Mouse (Mus musculus) frontal cortex, postnatal 10 days (tissue): Measurements from ENCODE around the gene Dnm3.

ENCODE experiments used
- DNase-seq, 2 experiments: peaks; one replicate each; pipeline ENCODE4 v3.0.0; 2022; ENCODE audit warnings: low spot score in 2 of 2, mixed read lengths in 1 of 2

Dnm3 gene

DNA sequence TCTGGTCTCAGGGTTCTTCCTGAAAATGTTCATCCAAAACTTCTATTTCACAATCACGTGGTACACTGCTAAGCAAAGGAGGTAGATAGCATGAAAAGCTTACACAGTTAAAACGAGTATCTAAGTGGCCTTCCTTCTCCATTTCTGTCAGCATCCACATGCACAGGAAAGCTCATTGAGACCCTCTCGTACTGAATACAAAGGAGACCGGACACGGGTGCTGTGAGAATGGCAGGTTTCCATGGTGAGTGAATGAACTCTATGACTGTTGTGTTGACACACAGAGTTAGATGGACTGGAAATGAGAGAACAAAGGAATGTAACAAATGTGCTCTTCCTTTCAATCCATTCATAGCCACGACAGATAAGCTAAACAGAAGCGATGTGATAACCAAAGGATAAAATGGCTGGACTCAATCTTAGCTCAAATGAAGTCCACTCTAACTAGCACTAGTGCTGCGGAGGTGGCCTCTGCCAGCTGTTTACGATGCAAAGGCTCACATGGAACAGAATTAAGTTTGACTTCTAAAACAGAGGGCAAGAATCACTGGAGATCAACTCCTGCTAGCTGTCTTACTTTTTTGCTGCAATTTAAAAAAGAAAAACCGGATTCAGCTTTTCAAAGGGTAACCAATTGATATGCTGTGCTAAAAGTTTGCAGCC is 268.2 kb downstream of the Dnm3 start:
- no peak for DNase-seq

DNA sequence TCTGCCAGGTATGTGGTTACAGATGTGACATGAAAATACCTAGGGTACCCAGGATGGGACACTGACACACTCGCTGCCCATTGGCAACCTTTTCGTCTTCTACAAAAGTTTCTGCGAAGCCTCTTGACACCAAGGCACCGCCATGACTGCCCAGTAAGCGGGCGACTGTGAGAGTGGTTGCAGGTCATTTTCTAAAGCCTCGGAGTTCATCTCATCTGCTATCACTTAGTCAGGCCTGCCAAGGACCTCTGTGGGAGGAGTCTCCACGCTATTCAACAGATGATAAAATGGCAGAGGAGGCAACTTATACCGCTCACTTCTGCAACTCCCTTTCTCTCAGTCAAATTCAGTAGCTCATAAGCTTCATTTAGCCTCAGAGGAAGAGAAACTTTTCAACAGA is 268.8 kb downstream of the Dnm3 start:
- DNase-seq, result no peak

DNA sequence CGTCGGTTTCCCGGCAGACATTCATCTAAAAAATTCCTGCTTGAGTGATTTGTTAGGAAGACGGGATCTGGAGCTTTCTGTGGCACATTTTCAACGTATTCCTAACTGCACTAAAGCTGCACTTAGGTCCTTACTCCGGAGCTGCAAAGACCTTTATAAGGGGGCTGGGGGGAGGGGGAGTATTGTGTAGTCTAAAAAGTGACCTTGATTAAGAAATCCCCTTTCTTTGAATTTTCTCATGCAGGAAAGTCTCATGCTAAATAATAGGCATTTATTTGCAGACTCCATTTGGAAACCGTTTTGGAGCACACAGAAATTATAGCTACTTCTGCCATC is 270.2 kb downstream of the Dnm3 start:
- DNase-seq, result no peak

DNA sequence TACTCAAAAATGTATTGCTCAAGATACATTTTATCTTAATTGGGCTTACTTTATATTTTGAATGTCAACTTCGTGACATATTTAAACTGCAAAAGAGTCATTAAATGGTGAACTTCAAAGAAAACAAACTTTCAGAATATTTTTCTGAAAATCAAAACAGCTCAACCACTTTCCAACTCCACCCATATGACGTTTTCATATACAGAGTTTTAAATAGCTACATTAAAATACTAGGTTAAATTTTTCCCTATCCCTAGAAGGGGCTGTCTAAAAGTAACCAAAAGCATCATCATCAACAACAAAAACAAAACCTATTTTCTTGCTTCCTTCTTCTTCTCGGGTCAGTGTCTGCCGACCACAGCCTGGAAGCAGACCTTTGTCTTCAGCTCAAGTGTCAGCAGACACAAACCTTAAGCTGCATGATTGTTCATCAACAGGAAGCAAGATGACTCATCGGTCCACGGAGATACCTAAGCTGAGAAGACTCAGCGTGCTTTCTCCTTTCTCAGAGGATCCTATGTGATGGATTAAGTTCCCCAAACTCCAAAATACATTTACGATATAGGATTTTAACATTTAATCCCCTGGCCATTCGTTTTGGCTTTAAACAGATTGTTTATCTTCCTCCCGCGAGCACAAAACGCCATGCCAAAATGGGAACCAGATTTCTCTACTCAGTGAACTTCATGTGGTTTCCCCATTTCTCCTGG is 270.7 kb downstream of the Dnm3 start:
- DNase-seq, result no peak

DNA sequence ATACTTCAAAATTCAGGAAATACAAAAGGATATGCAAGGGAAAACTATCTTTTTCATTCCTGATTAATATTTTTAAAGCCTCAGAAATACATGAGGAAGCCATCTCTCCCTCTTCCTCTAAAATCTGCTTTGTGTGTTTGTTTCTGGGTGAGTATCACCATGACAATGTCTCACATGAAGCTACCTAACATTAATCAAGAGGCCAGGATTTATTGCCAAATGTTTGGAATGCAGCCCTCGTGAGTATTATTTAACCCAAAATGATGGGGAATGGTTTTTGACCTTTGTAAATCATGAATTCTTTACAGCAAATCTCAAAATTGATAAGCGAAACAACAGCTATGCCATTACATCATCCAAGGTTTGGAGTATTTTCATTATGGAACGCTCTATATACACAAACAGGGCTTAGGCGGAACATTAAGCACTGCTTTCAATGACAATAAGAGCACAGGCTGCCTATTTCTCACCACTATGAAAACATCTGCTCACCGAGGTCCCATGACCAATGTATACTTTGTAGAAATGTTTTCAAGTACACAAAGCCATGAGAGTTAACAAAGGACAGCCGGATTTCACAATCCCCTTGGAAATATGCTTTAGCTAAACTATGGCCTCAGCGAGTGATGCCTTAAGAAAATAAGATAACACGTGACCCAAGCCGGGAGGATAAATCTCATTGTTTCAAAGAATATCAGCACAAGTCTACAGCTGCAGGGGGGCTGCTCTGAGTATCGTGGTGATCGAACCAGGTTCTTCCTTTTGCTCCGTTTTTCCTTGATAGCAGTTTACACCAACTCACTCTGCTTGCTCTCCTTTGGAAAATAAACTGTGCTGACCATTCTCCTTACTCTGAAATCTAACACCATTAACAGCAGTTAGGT is 275.1 kb downstream of the Dnm3 start:
- no peak for DNase-seq

DNA sequence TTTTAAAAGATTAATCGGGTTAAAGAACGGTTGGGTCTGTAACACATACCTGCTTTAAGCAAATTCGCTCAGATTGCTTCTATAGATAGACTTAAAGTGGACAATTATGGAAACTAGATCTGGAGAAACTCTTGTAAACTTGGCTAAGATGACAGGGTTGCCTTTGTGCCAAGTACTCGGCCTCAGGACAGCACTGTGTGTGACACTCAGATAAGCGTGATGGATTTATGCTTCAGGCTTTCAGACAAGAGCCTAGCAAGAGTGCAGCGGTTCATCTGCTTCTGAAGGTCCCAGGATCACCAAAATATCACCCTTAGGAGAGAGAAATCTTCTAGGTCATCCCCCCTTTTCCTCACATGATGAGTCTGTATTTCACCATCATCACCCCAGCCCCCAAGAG is 277.4 kb downstream of the Dnm3 start:
- DNase-seq, result no peak

DNA sequence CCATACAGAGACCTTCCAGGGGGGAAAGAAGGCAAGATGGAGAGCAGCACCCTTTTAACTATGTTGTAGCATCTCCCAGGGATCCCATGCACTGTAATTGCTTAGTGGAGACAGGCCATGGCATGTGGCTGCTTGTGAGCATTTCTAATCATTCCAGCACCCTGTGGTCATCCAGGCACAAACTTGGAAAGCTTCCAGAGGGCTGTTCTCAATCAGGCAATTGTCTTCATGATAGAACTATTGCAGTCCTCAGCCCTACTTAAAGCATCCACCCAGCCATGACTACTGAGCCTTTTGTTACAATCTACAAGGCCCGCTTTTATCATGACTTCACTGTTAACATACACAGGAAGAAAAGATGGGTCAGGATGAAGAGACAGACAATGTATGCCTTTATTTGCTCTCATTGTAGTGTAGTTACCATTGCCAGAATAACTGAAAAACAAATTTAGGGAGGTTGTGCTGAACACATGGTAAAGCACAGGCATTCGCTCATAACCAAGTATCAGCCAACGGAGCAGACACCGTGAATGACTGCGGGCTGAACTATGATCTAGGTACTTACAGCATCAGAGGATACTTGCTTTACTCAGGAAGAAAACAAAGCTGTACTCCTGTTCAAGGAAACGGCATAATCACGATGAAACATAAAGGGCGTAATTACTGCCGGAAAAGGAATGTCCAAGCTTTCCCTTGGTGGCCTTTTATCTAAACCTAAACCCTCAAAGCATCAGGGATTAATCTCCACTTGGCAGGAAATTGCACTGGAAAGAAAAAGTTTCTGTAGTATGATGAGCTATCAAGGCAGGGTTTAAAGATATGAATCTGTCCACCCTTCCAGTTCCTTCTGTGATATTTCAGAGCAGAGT is 280.8 kb downstream of the Dnm3 start:
- no peak for DNase-seq

DNA sequence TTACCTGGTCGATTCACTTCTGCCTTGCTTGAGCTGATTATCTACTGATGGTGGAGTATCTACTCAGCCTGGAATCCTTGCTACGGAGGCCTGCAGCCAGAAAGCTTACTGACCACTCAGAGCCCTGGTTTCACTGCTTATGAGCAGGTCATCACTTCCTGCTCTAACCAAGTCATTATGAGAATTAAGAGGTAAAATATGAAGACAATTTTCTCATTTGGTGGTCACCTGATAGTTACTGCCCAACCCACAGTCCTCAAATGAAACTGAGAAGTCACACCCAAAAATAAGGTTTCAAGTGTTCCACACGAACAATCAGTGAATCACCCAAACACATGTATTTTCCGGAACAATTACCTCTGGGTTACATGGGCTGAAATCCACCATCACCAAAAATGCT is 289.1 kb downstream of the Dnm3 start:
- DNase-seq, result no peak

DNA sequence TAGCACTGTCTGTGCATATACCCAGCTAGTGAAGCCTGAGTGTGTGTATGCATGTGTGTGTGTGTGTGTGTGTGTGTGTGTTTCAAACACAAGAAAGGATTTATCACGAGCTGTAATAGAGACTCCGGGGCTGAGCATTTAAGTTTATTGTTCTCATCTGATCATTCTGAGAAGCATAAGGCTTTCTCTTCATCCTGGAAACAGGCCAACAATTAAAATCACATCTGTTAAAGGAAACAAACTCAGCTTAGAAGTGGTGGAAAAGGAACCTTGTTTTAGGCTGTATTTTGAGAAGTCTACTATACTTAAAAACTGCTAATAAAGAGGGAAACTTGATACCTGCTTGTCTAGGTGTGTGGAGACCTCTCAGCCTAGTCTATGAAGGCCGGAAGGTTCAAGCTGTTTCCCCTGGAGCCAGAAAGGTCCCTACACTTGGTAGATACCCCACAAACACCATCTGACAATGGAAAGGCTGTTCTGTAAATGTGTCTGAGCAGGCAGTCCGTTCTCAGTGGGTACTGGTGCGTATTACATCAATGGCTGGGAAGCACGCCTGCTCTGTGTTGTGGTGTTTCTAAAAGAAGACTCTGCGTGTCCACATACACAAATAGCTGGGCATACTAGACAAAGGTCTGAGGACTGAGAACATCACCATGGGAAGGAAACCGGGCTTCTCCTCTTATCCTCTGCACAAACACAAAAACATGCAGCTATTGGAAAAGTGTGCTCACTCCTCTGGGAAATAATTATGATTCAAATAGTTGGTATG is 290.3 kb downstream of the Dnm3 start:
- DNase-seq, result no peak

DNA sequence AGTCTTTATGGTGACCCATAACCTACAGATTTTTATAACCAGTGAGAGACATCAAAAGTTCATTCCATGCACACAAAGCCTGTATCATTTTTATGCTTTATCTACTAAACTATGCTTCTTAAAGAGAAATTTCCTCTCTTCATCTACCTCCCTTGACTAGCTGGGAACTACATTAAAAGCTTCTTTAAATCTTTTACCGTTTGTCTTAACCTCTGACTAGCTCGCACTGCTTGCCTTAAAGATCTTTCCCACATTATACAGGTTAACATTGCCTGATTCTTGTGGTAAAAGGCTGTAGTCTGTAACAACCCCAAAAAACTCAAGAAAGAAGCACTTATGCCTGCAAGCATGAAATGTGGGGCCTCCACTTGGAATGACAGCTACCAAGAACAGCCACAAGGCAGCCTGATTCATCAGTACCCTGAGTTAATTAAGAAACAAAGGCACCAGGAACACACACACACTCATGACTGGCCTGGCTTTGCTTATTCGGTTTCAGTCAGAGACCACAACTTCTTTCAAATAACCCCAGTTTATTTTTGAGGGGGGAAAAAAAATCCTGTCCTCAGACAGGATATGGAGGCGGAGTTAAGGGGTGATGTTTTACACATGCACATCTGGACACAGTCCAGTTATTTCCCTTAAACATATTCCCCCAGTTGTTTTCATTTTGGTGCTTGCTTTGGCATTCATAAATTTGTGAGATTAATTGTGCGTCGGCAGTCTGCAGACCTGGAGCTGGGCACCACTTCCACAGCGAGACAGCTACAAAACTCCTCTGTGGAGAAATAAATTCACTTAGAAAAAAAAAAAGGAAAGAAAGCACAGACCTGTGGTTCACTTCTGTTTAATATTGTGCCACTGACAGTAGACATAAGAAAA is 291.1 kb downstream of the Dnm3 start:
- no peak for DNase-seq

DNA sequence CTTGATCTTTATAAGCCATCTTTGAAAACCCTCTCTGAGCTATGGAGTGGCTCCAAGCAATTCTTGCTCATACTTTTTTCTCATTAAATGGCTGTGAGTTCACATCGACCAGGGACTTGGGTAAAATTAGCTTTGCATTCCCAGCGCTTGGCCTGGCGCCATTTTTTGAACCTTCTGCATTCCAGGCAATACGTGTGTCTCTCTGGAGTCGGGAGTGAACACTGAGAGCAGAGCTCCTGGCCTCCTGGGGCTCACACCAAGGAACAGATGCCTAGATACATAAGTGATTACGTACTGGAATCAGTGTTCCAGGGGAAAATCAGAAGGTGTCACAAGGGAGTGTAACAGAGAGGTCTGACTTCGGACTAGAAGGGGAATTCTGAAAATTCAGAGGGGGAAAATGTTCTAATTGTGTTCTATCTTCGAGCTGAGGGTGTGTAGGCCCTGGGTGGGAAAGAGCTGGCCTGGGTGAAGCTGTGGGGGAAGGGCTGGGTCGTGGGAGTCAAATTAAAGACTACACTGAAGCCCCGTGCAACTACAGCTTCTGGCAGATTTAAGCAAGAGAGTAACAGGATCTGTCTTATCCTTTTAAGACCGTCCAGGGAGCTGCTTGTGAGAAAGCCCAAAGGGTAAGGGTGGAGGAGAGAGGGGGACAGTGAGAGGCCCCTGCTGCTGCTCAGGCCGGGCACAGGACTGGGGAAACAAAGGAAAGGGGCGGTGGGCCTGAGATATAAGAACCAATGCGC is 293.7 kb downstream of the Dnm3 start:
- no peak for DNase-seq

DNA sequence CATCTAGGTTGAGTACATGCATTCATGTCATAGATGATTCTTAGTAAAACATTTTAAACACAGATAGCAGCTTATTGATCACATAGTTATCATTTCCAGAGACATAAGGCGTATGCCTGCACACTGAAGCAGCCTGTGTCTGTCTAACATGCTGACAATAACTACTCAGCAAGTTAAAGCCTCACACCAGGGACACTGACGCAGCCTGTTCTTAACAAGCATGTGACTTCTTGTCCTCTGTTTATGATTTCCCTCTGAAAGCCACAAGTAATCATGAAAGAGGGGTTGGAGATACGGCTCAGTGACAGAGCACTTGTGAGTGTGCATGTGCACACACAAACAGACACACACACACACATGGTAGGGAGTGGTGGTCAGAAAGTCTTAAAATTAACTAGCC is 294.4 kb downstream of the Dnm3 start:
- no peak for DNase-seq

DNA sequence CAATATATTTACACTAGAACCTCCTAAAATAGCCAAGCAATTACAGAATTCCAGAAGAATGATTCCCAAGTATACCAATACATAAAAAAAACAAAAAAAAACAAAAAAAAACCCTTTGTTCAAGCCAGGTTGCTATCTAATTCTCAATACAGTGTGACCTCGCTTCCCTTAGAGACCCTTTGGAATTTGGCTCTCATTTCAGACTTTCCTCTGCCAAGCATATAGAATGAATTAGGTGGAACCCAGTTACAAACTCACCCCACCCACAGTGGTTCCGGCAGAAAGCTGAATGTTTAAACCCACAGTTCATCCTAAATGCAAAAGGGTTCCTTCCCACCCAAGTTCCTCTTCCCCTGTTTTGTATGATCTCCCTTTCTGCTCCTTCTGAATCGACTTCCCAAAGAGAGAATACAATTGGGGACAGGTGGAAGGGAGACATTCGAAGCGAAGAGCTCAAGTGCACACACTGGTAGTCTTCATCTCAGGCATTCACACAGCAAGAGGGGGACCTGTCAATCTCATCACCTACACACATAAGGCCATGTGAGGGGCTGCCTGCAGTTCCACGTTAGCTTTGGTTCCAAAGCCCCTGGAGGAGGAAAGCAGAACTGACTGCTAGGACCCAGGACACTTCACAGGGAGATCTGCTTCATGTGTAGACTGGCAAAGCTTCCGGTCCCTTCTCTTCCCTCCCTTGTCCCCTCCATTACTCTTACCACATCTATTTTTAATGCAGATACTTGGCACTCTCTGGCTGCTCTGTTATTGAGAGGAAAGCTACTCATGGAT is 296.5 kb downstream of the Dnm3 start:
- no peak for DNase-seq

DNA sequence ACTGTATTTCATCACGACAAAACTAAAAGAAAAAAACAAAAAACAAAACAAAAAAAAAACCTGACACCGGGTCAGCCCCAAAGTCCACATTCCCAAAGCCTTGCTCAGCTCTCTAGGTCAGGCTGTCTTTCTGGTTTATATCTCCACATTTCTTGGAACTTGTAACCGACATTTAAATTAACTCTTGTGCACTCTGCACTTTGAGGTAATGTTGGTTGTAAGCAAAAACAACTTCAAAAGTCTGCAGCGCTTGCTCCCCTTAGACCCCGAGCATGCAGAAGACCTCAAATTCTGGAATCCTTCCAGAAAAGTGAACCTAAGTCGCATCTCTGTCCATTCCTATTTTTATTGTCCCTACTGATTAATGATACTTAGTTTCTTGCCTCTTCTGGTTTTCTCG is 297.4 kb downstream of the Dnm3 start:
- no peak for DNase-seq

DNA sequence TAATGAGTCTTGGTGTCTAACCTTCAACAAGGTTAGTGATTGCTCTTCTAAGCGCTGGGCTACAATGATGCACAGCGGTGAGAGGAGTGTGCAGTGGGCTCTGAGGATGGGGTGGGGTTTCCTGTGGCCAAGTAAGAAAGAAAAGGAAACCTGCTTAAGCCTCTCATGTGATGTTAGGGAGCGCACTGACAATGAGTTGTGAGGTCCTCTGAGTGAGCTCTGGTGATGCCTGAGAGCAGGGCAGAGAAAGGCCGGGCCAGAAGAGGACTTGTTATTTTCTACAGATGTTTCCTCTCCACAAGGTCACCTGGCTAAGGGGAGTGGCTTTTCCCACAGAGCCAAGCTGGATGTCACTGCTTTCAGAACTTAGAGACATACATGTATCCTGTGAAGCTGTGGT is 298.4 kb downstream of the Dnm3 start:
- no peak for DNase-seq

DNA sequence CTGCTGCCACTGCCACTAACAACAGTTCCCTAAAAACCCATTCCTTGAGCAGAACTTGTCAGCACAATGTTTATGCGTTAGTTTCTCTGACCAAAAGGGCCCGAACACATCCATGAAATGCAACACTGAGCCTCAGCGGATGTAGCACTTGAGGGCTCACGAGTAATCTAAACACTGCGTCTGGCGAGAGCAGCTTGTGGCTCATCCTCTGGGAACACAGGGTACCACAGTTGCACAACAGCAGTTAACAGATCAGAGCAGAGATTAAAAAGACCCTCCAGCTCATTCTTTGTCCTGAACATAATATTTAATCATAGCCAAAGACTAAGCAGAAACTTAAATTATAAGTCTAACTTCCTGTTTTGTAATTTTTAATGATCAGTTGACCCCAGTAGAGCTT is 305.0 kb downstream of the Dnm3 start:
- DNase-seq, result no peak

DNA sequence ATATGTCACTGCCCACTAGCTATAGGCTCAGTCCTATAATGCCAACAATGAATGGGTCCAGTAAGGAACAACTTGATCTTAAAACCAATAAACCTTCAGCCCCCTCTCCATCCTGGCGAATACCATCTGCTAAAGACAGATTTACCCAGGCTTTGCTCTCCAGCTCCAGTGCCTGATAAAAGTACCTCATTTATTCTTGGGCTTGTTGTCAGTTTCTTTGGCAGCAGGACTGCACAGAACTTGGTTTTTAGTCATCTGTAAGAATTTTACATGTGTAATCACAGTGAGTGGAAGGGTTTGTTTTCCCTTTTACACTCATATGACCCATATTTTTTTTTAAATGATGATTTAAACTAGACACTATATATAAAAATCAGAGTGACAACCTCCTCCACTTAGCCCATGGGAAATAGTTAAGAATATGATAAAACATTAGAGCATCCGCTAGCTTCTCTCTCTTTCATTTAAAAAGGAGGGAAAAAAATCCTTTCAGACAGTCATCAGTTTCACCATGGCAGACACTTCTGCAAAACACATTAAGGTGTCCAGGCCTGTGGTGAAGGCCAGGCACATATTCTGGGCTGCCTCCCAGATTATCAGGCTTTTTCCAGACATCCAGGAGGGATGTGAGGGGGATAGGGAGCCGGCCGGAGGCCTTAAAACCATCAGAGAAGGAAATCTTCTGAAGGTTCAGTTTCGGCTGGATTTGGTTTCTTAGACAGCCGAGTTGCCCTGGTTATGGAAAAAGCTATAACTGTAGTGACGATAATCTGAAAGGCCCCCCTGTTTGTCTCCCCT is 313.9 kb downstream of the Dnm3 start:
- DNase-seq, result no peak

DNA sequence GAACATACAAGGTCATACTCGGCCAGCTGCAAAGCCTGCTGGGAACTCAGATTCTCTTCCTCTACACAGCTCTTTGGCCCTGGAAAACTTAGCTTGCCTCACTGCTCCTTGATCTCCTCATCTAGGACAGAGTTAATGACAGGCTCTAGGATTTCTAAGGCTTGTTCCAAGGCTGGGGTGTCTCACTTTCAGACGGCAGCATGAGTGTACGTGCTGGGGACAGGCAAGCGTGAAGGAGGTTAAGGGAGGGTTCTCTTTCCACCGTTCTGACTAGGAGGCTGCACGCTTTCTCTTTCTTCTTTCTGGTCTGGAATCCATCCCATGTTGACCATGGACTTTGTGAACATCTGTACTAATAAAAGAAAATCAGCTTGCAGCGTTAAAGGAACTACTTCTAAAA is 315.2 kb downstream of the Dnm3 start:
- no peak for DNase-seq
